Mouse (Mus musculus) G1E (cell line): ENCODE measurements around the gene Tnks1bp1. TPM values are rescaled to one million over a fixed set of nuclear protein-coding genes. Genes with fewer than 3 reads are reported as not detected.

Experiments
- ATAC-seq: 2 replicates; pipeline ENCODE4 v1.8.0; 2016; ENCODE audit warnings: mild to moderate bottlenecking; ENCODE audit not compliant: insufficient number of reproducible peaks, poor library complexity, low FRiP score, severe bottlenecking; ENCODE audit errors: extremely low read depth
- DNase-seq: peaks from one replicate; pipeline ENCODE4 v3.0.0; 2012; ENCODE audit warnings: low spot score
- H3K27me3 ChIP-seq: 2 replicates; pipeline ENCODE4 v1.6.1; 2012; ENCODE audit warnings: mild to moderate bottlenecking, low read length, inconsistent platforms; ENCODE audit not compliant: insufficient read depth
- H3K36me3 ChIP-seq: replicated peaks from 2 replicates; pipeline ENCODE3; 2012; ENCODE audit warnings: mild to moderate bottlenecking, inconsistent platforms
- H3K4me1 ChIP-seq: 2 replicates; pipeline ENCODE4 v1.6.1; 2012; ENCODE audit warnings: low read depth, low read length, inconsistent platforms, mixed read lengths; ENCODE audit not compliant: insufficient read depth
- H3K4me3 ChIP-seq: 2 replicates; pipeline ENCODE4 v1.5.1; 2012; ENCODE audit warnings: low read depth, mild to moderate bottlenecking, inconsistent platforms, low read length, moderate library complexity, mixed read lengths
- H3K9me3 ChIP-seq: replicated peaks from 2 replicates; pipeline ENCODE4 v1.6.1; 2012; ENCODE audit warnings: inconsistent platforms
- CTCF ChIP-seq: IDR thresholded peaks from 2 replicates; pipeline ENCODE4 v1.5.1; 2012; ENCODE audit warnings: low read depth, low read length, inconsistent platforms, mixed read lengths
- GATA1 ChIP-seq: IDR thresholded peaks from 2 replicates; pipeline ENCODE4 v1.6.1; 2012; ENCODE audit warnings: borderline replicate concordance, low read length, inconsistent platforms, mixed read lengths
- GATA2 ChIP-seq: IDR thresholded peaks from 2 replicates; pipeline ENCODE4 v1.6.1; 2012; ENCODE audit warnings: low read depth, low read length, inconsistent platforms, borderline replicate concordance
- POLR2AphosphoS5 ChIP-seq: IDR thresholded peaks from 2 replicates; pipeline ENCODE4 v1.6.1; 2012; ENCODE audit warnings: low read depth, low read length, inconsistent platforms; ENCODE audit not compliant: insufficient replicate concordance
- TAL1 ChIP-seq: conservative IDR thresholded peaks from 2 replicates; pipeline ENCODE4 v1.6.1; 2012; ENCODE audit warnings: low read depth, low read length, inconsistent platforms, mixed read lengths
- polyA plus RNA-seq: library from polyadenylated mRNA; stranded (reverse); fragments of >175 nt; gene quantifications from 2 replicates; pipeline ENCODE4 v1.2.3, GENCODE M21; 2012
- total RNA-seq, 2 experiments: library from RNA; stranded (forward) in 1 of 2; stranded (reverse) in 1 of 2; fragments of 200-1000 nt in 1 of 2; fragments of >200 nt in 1 of 2; fragmentation: Nextera tagmentation in 1 of 2; gene quantifications; 2 replicates each; pipeline ENCODE4 v1.2.3; 2014 to 2017

The Tnks1bp1 gene
- total and polyA plus RNA-seq, 3 experiments = 1.7 to 5.7 (median 3.0) TPM

DNA sequence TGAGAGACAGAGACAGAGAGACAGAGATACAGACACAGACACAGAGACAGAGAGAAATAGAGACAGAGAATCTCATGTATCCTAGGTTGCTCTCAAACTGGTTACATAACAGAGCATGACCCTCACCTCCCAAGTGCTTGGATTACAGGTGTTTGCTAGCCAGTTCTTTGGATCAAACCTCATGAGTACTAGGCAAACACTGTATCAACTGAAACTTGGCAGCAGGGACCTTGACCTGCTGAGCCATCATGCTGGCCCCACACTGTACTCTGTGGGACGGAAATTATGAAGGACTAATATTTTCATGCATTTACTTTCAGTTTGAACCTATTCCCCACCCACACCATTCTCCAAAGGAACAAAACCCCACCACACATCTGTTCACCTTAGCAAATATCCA is 45.6 kb downstream of the Tnks1bp1 start:
- Histone ChIP-seq H3K27me3 (no peaks in the 10 kb centered on the region), H3K4me1 (no peaks in the 10 kb centered on the region), H3K4me3 (no peak overlapping the region), H3K36me3 (no peaks in the 10 kb centered on the region), H3K9me3 (no peaks in the 10 kb centered on the region)
- TF ChIP-seq TAL1 (no peak), CTCF (no peak)
- ATAC-seq (no peak), DNase-seq (no peak)

- no peaks in the 10 kb centered on the region for H3K36me3 ChIP-seq
- TF ChIP-seq POLR2AphosphoS5 = no peak
- TF ChIP-seq GATA1 = no peak
- TF ChIP-seq TAL1 = no peak
- TF ChIP-seq CTCF = no peak
- TF ChIP-seq GATA2 = no peak
- H3K4me1 ChIP-seq = no peaks in the 10 kb centered on the region
- H3K27me3 ChIP-seq = peaks cover 2% of the 10 kb centered on the region
- no peak for ATAC-seq
- H3K9me3 ChIP-seq = no peaks in the 10 kb centered on the region
- DNase-seq = no peak
- no peak overlapping the region for H3K4me3 ChIP-seq
Observed at GRCm38 (mm10) chr2:85095906-85096305, 48.1 kb downstream of the Tnks1bp1 start.

GRCm38 (mm10) chr2:85098014-85098413 is 50.2 kb downstream of the Tnks1bp1 start:
- ATAC-seq (no peak), DNase-seq (no peak)
- Histone ChIP-seq H3K9me3 (no peaks in the 10 kb centered on the region), H3K4me3 (no peak overlapping the region), H3K27me3 (peaks cover 2% of the 10 kb centered on the region), H3K36me3 (no peaks in the 10 kb centered on the region), H3K4me1 (no peaks in the 10 kb centered on the region)
- no peak for TF ChIP-seq POLR2AphosphoS5
- no peak for TF ChIP-seq GATA1
- TF ChIP-seq CTCF = no peak
- no peak for TF ChIP-seq TAL1

- no peak for DNase-seq
Observed at GRCm38 (mm10) chr2:85098824-85099511, 51.1 kb downstream of the Tnks1bp1 start.

DNA sequence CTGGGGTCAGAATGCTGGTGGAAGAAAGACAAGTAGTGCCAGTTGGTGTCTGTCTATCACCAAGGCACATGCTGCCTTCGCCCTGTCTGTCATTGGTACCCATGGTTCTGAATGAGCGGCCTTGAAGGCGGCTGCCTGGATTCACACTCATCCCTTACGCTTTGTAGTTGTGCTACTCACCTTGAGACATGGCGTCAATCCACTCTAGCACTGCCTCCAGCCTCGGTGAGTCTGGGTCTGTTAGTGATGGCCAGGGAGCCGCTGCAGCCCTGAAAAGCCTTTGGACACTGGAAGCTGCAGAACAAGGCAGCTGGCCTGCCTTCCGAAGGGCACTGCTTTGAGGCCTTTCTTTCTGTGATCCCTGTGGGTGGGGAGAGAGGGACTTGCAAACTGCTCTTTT is 55.4 kb downstream of the Tnks1bp1 start:
- no peak for TF ChIP-seq GATA2
- TF ChIP-seq GATA1 = no peak
- TF ChIP-seq CTCF = no peak
- TF ChIP-seq POLR2AphosphoS5 = no peak
- no peak for TF ChIP-seq TAL1
- Histone ChIP-seq H3K27me3 (peaks cover 2% of the 10 kb centered on the region), H3K36me3 (no peaks in the 10 kb centered on the region), H3K4me3 (no peak overlapping the region), H3K9me3 (no peaks in the 10 kb centered on the region), H3K4me1 (no peaks in the 10 kb centered on the region)
- ATAC-seq (no peak), DNase-seq (no peak)

More at GRCm38 (mm10) chr2:85098824-85099511, 51.1 kb downstream of the Tnks1bp1 start:
- Histone ChIP-seq H3K4me1 (no peaks in the 10 kb centered on the region), H3K27me3 (peaks cover 2% of the 10 kb centered on the region), H3K4me3 (no peak overlapping the region), H3K9me3 (no peaks in the 10 kb centered on the region), H3K36me3 (no peaks in the 10 kb centered on the region)
- ATAC-seq = no peak
- TF ChIP-seq TAL1 (no peak), CTCF (no peak), GATA2 (no peak), POLR2AphosphoS5 (no peak), GATA1 (no peak)

GRCm38 (mm10) chr2:85105426-85106013 is 57.7 kb downstream of the Tnks1bp1 start:
- H3K4me1 ChIP-seq = no peaks in the 10 kb centered on the region
- no peaks in the 10 kb centered on the region for H3K36me3 ChIP-seq
- no peaks in the 10 kb centered on the region for H3K9me3 ChIP-seq
- DNase-seq (no peak), ATAC-seq (no peak)
- no peaks in the 10 kb centered on the region for H3K27me3 ChIP-seq
- H3K4me3 ChIP-seq = no peak overlapping the region
- no peak for TF ChIP-seq GATA2
- no peak for TF ChIP-seq GATA1
- TF ChIP-seq POLR2AphosphoS5 = no peak
- TF ChIP-seq TAL1 = no peak
- TF ChIP-seq CTCF = no peak
